Mouse (Mus musculus) embryonic facial prominence, embryonic 14.5 days (tissue): ENCODE results near the gene Abca4. TPM values are rescaled to one million over a fixed set of nuclear protein-coding genes. Genes with fewer than 3 reads are reported as not detected.

Experiments
- ATAC-seq: fragments of 200-750 bp; cut with Nextera tagmentation; 2 replicates; pipeline ENCODE4 v1.8.0; 2017; ENCODE audit warnings: low read depth, moderate number of reproducible peaks, moderate TSS enrichment
- DNase-seq: peaks from one replicate; pipeline ENCODE4 v3.0.0-alpha.2; 2015; ENCODE audit warnings: low spot score
- H3K27ac ChIP-seq: fragments of 300-500 bp; sonication (generic); replicated peaks from 2 replicates; pipeline ENCODE4 v1.5.1; 2014; ENCODE audit warnings: low read depth, mild to moderate bottlenecking, low read length, moderate library complexity
- H3K27me3 ChIP-seq: fragments of 300-500 bp; sonication (generic); replicated peaks from 2 replicates; pipeline ENCODE4 v1.6.1; 2014; ENCODE audit warnings: low read length; ENCODE audit not compliant: control insufficient read depth, insufficient read depth
- H3K36me3 ChIP-seq: fragments of 300-500 bp; sonication (generic); 2 replicates; pipeline ENCODE4 v1.6.1; 2014; ENCODE audit warnings: low read length, mixed read lengths; ENCODE audit not compliant: control insufficient read depth, insufficient read depth
- H3K4me1 ChIP-seq: fragments of 300-500 bp; sonication (generic); 2 replicates; pipeline ENCODE4 v1.6.1; 2014; ENCODE audit warnings: antibody characterized with exemption, low read length; ENCODE audit not compliant: control insufficient read depth, insufficient read depth
- H3K4me2 ChIP-seq: fragments of 300-500 bp; sonication (generic); 2 replicates; pipeline ENCODE4 v1.6.1; 2014; ENCODE audit warnings: low read depth, mild to moderate bottlenecking, low read length, moderate library complexity, mixed read lengths
- H3K4me3 ChIP-seq: fragments of 300-500 bp; sonication (generic); 2 replicates; pipeline ENCODE4 v1.5.1; 2014; ENCODE audit warnings: low read depth, mild to moderate bottlenecking, low read length
- H3K9ac ChIP-seq: fragments of 300-500 bp; sonication (generic); 2 replicates; pipeline ENCODE4 v1.6.1; 2014; ENCODE audit warnings: low read depth, mild to moderate bottlenecking, low read length, moderate library complexity, mixed read lengths
- H3K9me3 ChIP-seq: fragments of 300-500 bp; sonication (generic); 2 replicates; pipeline ENCODE4 v1.6.1; 2016; ENCODE audit warnings: low read length; ENCODE audit not compliant: control insufficient read depth
- WGBS: fragments of 180-500 bp; shearing (Covaris S2); extraction: QIAGEN DNeasy Blood & Tissue Kit; methylation state at CpG from one replicate; pipeline ENCODE4 v1.1.7; 2014; 5-methylcytosine and 5-hydroxymethylcytosine counted together
- polyA plus RNA-seq: library from polyadenylated mRNA; unstranded; fragments of >200 nt; fragmentation: Nextera tagmentation; extraction: Ambion mirVana; gene quantifications from 2 replicates; pipeline ENCODE4 v1.2.1, GENCODE M21; 2014

The Abca4 gene
- polyA plus RNA-seq, 1 experiment from 2014 or later = 1.5 TPM

DNA sequence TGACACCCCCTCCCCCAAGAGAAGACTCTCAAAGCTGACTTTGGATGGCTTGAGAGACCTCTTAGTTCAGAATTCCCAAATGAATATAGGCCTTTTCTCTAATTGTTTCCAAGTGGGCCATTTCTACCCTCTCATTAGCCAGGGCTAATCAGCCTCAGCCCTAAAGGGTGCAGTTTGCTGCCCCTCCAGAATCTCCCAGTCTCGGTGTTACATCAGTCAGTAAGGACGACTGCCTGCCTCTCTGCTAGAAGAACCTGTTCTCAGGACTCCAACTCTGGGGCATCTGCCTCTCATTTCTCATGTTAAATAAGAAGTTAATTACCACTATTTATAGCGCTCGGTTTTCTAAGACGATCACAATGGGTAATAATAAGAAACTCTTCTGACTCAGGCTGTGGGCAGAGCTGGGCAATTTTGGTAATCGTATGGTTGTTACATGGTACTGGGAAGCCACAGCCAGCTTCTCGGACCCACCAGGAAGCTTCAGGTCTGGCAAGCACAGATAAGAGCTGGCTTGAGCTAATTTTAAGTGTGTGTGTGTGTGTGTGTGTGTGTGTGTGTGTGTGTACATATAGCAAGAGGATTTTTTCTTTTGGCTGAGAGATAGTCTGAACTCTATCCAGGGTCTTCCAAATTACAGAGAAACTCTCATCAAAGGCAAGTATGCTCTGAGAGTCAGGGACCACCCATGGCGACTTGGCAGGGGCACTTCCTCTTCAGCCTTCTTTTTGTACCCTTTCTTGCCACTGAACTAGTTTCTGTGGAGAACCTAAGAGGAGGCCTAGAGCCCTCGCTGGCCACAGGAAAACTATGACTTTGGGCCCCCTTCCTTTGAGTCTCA is 67.1 kb downstream of the Abca4 start:
- H3K4me3 ChIP-seq = no peak overlapping the region
- no peaks in the 10 kb centered on the region for H3K27me3 ChIP-seq
- peak overlapping the region; percentile 25 for H3K27ac ChIP-seq
- 0 out of 2 replicates have a peak, but pooled peaks have one; percentile 33 for ATAC-seq
- no peak overlapping the region for H3K9ac ChIP-seq
- WGBS = 25% methylated on average over 9 of the region's 9 CpGs
- H3K4me1 ChIP-seq = peaks cover 4% of the 10 kb centered on the region; the same call in 1 of the 2 replicates
- H3K4me2 ChIP-seq = no peak overlapping the region
- no peaks in the 10 kb centered on the region for H3K9me3 ChIP-seq
- peak; percentile 50 for DNase-seq
- no peaks in the 10 kb centered on the region for H3K36me3 ChIP-seq

DNA sequence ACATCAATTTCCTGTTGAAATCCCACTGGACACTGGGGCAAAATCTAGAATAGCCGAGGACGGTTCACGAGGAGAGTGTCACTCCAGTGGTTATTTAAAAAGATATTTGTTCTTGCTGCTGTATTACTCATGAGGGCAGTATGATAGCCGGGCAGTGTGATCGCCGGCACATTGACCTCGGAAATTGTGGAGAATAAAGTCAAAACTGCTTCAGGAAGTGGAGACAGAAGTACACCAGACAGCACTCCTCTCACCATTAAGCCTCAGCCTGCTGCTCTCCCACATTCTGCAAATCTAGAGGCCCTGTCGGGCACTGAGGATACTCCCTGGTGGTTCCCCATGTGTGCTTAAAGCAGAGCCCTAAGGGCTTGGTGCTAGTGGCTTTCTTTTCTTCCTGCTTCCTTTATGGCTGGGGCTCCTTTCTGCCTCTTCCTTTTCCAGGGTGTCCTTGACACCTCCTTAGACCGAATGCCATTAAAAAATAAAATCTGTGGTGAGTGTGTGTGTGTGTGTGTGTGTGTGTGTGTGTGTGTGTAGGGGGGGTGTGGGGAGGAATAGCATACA is 74.5 kb downstream of the Abca4 start:
- no peak overlapping the region; the same call in 1 of the 2 replicates for H3K27ac ChIP-seq
- H3K4me2 ChIP-seq = no peak overlapping the region
- ATAC-seq (no peak), DNase-seq (no peak)
- no peaks in the 10 kb centered on the region; the same call in 1 of the 2 replicates for H3K4me1 ChIP-seq
- WGBS = 41% methylated on average over 9 of the region's 9 CpGs
- H3K9ac ChIP-seq = no peak overlapping the region
- no peaks in the 10 kb centered on the region for H3K27me3 ChIP-seq
- no peaks in the 10 kb centered on the region for H3K9me3 ChIP-seq
- H3K4me3 ChIP-seq = no peak overlapping the region
- no peaks in the 10 kb centered on the region for H3K36me3 ChIP-seq

GRCm38 (mm10) chr3:122119733-122120132 is 75.5 kb downstream of the Abca4 start:
- 69% methylated on average over 7 of the region's 7 CpGs for WGBS
- no peak for DNase-seq

GRCm38 (mm10) chr3:122120217-122120616 is 76.0 kb downstream of the Abca4 start:
- H3K4me2 ChIP-seq = no peak overlapping the region
- no peak overlapping the region for H3K9ac ChIP-seq
- no peaks in the 10 kb centered on the region; the same call in 1 of the 2 replicates for H3K4me1 ChIP-seq
- no peak overlapping the region; the same call in 1 of the 2 replicates for H3K27ac ChIP-seq
- ATAC-seq = no peak
- peak; percentile 65 for DNase-seq
- H3K36me3 ChIP-seq = no peaks in the 10 kb centered on the region
- no peak overlapping the region for H3K4me3 ChIP-seq
- 79% methylated on average over 7 of the region's 7 CpGs for WGBS
- H3K9me3 ChIP-seq = no peaks in the 10 kb centered on the region
- H3K27me3 ChIP-seq = no peaks in the 10 kb centered on the region

More at GRCm38 (mm10) chr3:122119733-122120132, 75.5 kb downstream of the Abca4 start:
- Histone ChIP-seq H3K27ac (no peak overlapping the region), H3K9me3 (no peaks in the 10 kb centered on the region), H3K4me1 (no peaks in the 10 kb centered on the region; the same call in 1 of the 2 replicates), H3K9ac (no peak overlapping the region), H3K36me3 (no peaks in the 10 kb centered on the region), H3K4me3 (no peak overlapping the region), H3K4me2 (no peak overlapping the region), H3K27me3 (no peaks in the 10 kb centered on the region)
- ATAC-seq = no peak

GRCm38 (mm10) chr3:122122127-122122663 is 78.0 kb downstream of the Abca4 start:
- Histone ChIP-seq H3K27ac (peak overlapping the region; percentile 17; the same call in 1 of the 2 replicates), H3K9ac (no peak overlapping the region), H3K4me1 (no peaks in the 10 kb centered on the region; the same call in 1 of the 2 replicates), H3K4me3 (peak overlapping the region; percentile 23), H3K36me3 (no peaks in the 10 kb centered on the region), H3K4me2 (peak overlapping the region; percentile 49), H3K27me3 (no peaks in the 10 kb centered on the region), H3K9me3 (no peaks in the 10 kb centered on the region)
- ATAC-seq (peak; percentile 95), DNase-seq (peak; percentile 94)
- WGBS = 9% methylated on average over 16 of the region's 17 CpGs

DNA sequence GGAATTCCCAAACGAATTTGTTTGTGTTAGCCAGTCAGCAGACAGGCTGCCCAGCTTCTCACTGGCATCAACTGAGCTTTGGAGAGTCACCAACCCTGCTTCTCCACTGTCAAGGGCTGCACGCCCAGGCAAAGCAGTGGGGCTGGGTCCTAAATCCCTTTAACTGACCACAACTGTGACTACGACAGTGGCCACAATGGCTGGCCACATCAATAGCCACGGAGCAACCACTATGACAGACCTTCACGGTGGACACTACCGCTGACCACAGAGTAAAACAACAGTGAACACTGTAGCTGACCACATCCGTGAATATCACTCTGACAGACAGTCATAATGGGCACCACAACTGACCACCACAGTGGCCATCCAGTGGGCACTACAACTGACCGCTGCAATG is 78.6 kb downstream of the Abca4 start:
- Histone ChIP-seq H3K4me2 (no peak overlapping the region), H3K4me3 (no peak overlapping the region), H3K36me3 (no peaks in the 10 kb centered on the region), H3K4me1 (no peaks in the 10 kb centered on the region; the same call in 1 of the 2 replicates), H3K27ac (peak overlapping the region; percentile 17; the same call in 1 of the 2 replicates), H3K27me3 (no peaks in the 10 kb centered on the region), H3K9ac (no peak overlapping the region), H3K9me3 (no peaks in the 10 kb centered on the region)
- DNase-seq (no peak), ATAC-seq (no peak)
- WGBS = 83% methylated on average over 8 of the region's 8 CpGs

DNA sequence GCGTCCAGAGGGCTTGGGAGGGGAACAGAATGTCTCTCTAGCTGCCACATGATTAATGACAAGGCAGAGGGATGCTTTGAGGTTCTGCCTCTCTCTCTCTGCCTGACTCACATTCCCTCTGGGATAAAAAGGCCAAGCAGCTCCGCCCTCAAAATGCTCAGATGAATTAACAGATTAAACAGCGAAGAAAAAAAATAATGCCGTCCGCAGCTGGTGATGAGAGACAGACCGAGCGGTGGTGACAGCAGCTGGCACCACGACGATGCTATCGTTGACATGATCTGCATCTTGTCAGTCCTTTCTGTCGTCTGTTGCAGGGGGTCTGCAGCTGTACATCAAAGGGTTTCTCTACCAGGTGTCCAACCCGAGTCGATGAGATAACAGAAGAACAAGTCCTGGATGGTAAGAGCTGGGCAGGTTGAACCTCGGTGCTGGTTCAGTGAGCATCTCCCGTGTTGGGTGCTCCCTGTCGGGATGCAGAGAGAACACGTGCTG is 84.8 kb downstream of the Abca4 start:
- 36% methylated on average over 17 of the region's 17 CpGs for WGBS

GRCm38 (mm10) chr3:122130771-122131170 is 86.5 kb downstream of the Abca4 start:
- 45% methylated on average over 4 of the region's 4 CpGs for WGBS
- no peaks in the 10 kb centered on the region for H3K27me3 ChIP-seq
- DNase-seq (peak; percentile 46), ATAC-seq (no peak; the same call in 1 of the 2 replicates)
- no peaks in the 10 kb centered on the region for H3K36me3 ChIP-seq
- no peak overlapping the region for H3K4me2 ChIP-seq
- H3K9me3 ChIP-seq = no peaks in the 10 kb centered on the region
- no peak overlapping the region for H3K9ac ChIP-seq
- no peaks in the 10 kb centered on the region for H3K4me1 ChIP-seq
- H3K27ac ChIP-seq = no peak overlapping the region
- H3K4me3 ChIP-seq = no peak overlapping the region

More for the DNA sequence above, 84.8 kb downstream of the Abca4 start:
- Histone ChIP-seq H3K4me3 (no peak overlapping the region), H3K36me3 (no peaks in the 10 kb centered on the region), H3K27me3 (no peaks in the 10 kb centered on the region), H3K9ac (no peak overlapping the region), H3K4me1 (no peaks in the 10 kb centered on the region), H3K27ac (no peak overlapping the region), H3K9me3 (no peaks in the 10 kb centered on the region), H3K4me2 (peak overlapping the region; percentile 5; the same call in 1 of the 2 replicates)
- ATAC-seq (peak; percentile 31; the same call in 1 of the 2 replicates), DNase-seq (peak; percentile 54)
